Mouse (Mus musculus) embryonic facial prominence, embryonic 13.5 days (tissue): ENCODE measurements around the gene Tmem229a. TPM values are rescaled to one million over a fixed set of nuclear protein-coding genes. Genes with fewer than 3 reads are reported as not detected.

Experiments
- ATAC-seq: fragments of 200-750 bp; cut with Nextera tagmentation; 2 replicates; pipeline ENCODE4 v1.8.0; 2017; ENCODE audit warnings: low read depth; ENCODE audit not compliant: insufficient number of reproducible peaks, insufficient read depth, low FRiP score, low TSS enrichment
- H3K27ac ChIP-seq: fragments of 300-500 bp; sonication (generic); 2 replicates; pipeline ENCODE4 v1.5.1; 2015; ENCODE audit warnings: moderate library complexity, mild to moderate bottlenecking, inconsistent platforms
- H3K27me3 ChIP-seq: fragments of 300-500 bp; sonication (generic); 2 replicates; pipeline ENCODE4 v1.6.1; 2015; ENCODE audit warnings: mild to moderate bottlenecking, inconsistent platforms
- H3K36me3 ChIP-seq: fragments of 300-500 bp; sonication (generic); 2 replicates; pipeline ENCODE4 v1.6.1; 2015; ENCODE audit warnings: mild to moderate bottlenecking, inconsistent platforms
- H3K4me1 ChIP-seq: fragments of 300-500 bp; sonication (generic); 2 replicates; pipeline ENCODE4 v1.6.1; 2015; ENCODE audit warnings: inconsistent platforms
- H3K4me2 ChIP-seq: fragments of 300-500 bp; sonication (generic); 2 replicates; pipeline ENCODE4 v1.6.1; 2015; ENCODE audit warnings: moderate library complexity, mild to moderate bottlenecking, inconsistent platforms
- H3K4me3 ChIP-seq: fragments of 300-500 bp; sonication (generic); 2 replicates; pipeline ENCODE4 v1.5.1; 2015; ENCODE audit warnings: mild to moderate bottlenecking, inconsistent platforms
- H3K9ac ChIP-seq: fragments of 300-500 bp; sonication (generic); 2 replicates; pipeline ENCODE4 v1.6.1; 2015; ENCODE audit warnings: mild to moderate bottlenecking, inconsistent platforms
- H3K9me3 ChIP-seq: fragments of 300-500 bp; sonication (generic); 2 replicates; pipeline ENCODE4 v1.6.1; 2016; ENCODE audit warnings: inconsistent platforms
- WGBS: fragments of 180-500 bp; shearing (Covaris S2); methylation state at CpG from one replicate; pipeline ENCODE4 v1.1.7; 2015; ENCODE audit warnings: mixed read lengths; 5-methylcytosine and 5-hydroxymethylcytosine counted together
- polyA plus RNA-seq: library from polyadenylated mRNA; unstranded; fragments of >200 nt; fragmentation: Nextera tagmentation; extraction: Ambion mirVana; gene quantifications from 2 replicates; pipeline ENCODE4 v1.2.1, GENCODE M21; 2015

Gene Tmem229a
- polyA plus RNA-seq, 1 experiment from 2014 or later = 1.4 TPM

DNA sequence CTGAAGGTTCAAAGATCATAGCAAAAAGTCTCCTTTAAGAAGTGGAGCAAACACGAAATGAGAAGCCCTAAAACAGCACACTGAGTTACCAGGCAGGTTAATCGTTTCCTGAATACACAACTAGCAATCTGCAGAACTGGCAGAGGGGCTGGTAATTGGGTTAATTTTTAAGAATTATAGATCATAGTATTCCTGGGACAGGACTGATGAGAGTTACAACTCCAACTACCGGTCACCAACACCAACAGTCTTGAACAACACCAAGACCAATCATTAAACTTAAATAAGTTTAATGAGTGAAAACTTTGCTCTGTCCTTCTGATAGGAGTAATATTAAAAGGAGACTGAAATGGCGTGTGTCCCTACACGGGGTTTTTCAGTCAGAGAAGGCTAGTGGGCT is 3.8 kb downstream of the Tmem229a start:
- H3K9ac ChIP-seq = no peak overlapping the region
- no peaks in the 10 kb centered on the region for H3K9me3 ChIP-seq
- H3K4me3 ChIP-seq = no peak overlapping the region
- no peak overlapping the region for H3K27ac ChIP-seq
- H3K4me1 ChIP-seq = peaks cover 12% of the 10 kb centered on the region; the same call in 1 of the 2 replicates
- no peak overlapping the region for H3K4me2 ChIP-seq
- no peak for ATAC-seq
- 68% methylated on average over 5 of the region's 5 CpGs for WGBS
- H3K27me3 ChIP-seq = peaks cover 23% of the 10 kb centered on the region
- H3K36me3 ChIP-seq = no peaks in the 10 kb centered on the region

- Histone ChIP-seq H3K27me3 (peaks cover 23% of the 10 kb centered on the region), H3K9me3 (no peaks in the 10 kb centered on the region), H3K27ac (no peak overlapping the region), H3K4me1 (peaks cover 6% of the 10 kb centered on the region; the same call in 1 of the 2 replicates), H3K4me3 (no peak overlapping the region), H3K9ac (no peak overlapping the region), H3K4me2 (no peak overlapping the region), H3K36me3 (no peaks in the 10 kb centered on the region)
- no peak for ATAC-seq
- 83% methylated on average over 2 of the region's 2 CpGs for WGBS
Measured at GRCm38 (mm10) chr6:24950669-24951068, 5.4 kb downstream of the Tmem229a start.

DNA sequence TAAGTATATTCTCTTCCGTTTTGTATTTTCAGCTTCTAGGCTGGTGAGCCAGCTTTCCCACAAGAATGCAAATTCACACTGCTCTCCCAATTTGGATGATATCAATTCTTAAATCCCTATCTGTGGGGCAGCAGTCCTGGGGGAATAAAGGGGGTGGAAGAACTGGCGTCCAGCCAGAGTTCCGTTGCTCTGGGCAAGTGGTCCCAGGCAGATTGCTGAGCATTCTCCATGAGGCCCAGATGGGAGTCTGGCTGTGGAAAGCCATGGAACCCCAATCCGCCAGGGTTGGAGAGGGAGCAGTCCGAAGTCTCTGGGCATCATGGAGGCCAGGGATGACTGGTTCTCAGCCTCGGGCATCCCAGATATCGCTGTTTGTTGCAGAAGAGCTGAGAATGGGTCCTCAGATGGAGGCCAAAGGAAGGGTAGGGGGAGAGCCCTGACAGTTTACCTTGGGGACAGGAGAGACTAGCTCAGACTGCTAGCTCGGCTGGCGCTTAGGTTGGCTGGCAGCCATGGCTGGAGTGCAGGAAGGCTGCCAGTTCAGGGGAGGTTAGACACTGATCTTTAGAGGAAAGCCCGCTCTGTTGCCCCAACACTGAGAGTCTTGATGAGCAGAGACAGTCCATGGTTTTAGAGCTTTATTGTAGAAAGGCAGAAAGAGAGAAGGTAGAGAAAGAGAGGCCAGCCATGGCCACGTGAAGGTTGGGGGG is 30.9 kb downstream of the Tmem229a start:
- 90% methylated on average over 11 of the region's 11 CpGs for WGBS
- no peak for ATAC-seq
- no peak overlapping the region for H3K4me3 ChIP-seq
- no peaks in the 10 kb centered on the region for H3K9me3 ChIP-seq
- H3K9ac ChIP-seq = no peak overlapping the region
- H3K27me3 ChIP-seq = no peaks in the 10 kb centered on the region
- no peaks in the 10 kb centered on the region for H3K4me1 ChIP-seq
- H3K27ac ChIP-seq = no peak overlapping the region
- H3K4me2 ChIP-seq = no peak overlapping the region
- H3K36me3 ChIP-seq = no peaks in the 10 kb centered on the region

DNA sequence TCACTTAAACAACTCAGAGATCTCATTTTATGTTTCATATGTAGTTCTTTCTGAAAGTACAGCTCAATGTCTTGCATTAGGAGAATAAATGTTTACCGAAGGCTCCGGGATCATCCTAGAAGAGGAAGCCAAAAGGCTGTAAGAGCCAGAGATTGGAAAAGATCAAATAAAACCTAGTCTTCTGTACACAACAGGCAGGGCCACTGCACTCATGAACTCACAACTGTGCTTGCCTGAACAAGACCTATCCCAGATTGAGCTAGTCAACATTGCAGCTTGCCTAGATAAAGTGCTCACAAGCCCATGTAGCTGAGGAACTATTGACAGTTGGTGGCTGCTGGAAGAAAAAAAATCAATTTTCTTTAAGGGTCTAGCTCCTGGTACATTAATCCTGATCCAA is 42.5 kb downstream of the Tmem229a start:
- Histone ChIP-seq H3K27me3 (no peaks in the 10 kb centered on the region), H3K4me3 (no peak overlapping the region), H3K27ac (no peak overlapping the region), H3K36me3 (no peaks in the 10 kb centered on the region), H3K4me1 (no peaks in the 10 kb centered on the region), H3K9me3 (no peaks in the 10 kb centered on the region), H3K9ac (no peak overlapping the region), H3K4me2 (no peak overlapping the region)
- no peak for ATAC-seq
- 84% methylated on average over 2 of the region's 2 CpGs for WGBS

DNA sequence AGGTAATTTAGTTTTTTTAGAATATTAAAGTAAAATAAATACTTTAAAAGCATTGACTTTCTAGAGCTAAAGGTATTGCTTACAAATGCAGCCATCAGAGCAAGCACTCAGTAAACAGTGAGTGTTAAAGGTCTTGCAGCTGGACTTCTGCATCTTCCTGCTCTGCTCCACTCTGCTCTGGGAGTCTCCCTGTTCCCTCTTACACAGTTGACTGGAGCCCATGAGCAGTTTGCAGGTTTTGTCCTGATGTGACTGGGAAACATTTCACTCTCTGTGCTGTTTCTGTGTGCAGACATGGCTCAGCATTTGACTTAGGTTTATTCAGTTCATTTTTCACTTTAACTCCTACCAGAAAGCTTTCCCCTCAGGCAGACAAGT is 45.4 kb downstream of the Tmem229a start:
- Histone ChIP-seq H3K4me2 (no peak overlapping the region), H3K4me1 (no peaks in the 10 kb centered on the region), H3K36me3 (no peaks in the 10 kb centered on the region), H3K4me3 (no peak overlapping the region), H3K27me3 (no peaks in the 10 kb centered on the region), H3K9ac (no peak overlapping the region), H3K9me3 (no peaks in the 10 kb centered on the region), H3K27ac (no peak overlapping the region)
- no peak for ATAC-seq

- ATAC-seq = no peak
- Histone ChIP-seq H3K9ac (no peak overlapping the region), H3K9me3 (no peaks in the 10 kb centered on the region), H3K27ac (no peak overlapping the region), H3K36me3 (no peaks in the 10 kb centered on the region), H3K27me3 (no peaks in the 10 kb centered on the region), H3K4me1 (no peaks in the 10 kb centered on the region), H3K4me2 (no peak overlapping the region), H3K4me3 (no peak overlapping the region)
- 55% methylated on average over 2 of the region's 2 CpGs for WGBS
Measured at GRCm38 (mm10) chr6:24910016-24910727, 45.9 kb downstream of the Tmem229a start.

DNA sequence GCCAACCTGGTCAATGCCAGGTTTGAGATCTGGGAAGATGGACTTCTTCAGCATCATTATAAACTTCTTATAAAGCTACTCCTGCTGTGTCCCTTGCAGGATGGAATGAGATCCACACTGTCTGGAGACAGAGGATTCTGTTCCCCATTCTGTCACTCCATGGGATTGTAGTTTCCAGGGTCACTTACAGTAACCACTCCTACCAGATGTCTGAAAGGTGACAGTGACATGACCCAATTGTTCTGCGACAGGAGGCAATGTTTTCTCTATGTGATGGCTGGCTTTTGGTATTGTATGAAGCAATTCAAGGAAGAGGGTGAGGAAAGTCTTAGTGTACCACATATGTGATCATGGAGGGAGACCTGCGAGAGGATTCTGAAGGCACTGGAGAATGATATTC is 48.3 kb downstream of the Tmem229a start:
- no peak for ATAC-seq
- 88% methylated on average over 2 of the region's 2 CpGs for WGBS
- no peaks in the 10 kb centered on the region for H3K36me3 ChIP-seq
- H3K4me2 ChIP-seq = no peak overlapping the region
- H3K9me3 ChIP-seq = no peaks in the 10 kb centered on the region
- no peak overlapping the region for H3K4me3 ChIP-seq
- no peaks in the 10 kb centered on the region for H3K27me3 ChIP-seq
- H3K4me1 ChIP-seq = no peaks in the 10 kb centered on the region
- H3K27ac ChIP-seq = no peak overlapping the region
- no peak overlapping the region for H3K9ac ChIP-seq

DNA sequence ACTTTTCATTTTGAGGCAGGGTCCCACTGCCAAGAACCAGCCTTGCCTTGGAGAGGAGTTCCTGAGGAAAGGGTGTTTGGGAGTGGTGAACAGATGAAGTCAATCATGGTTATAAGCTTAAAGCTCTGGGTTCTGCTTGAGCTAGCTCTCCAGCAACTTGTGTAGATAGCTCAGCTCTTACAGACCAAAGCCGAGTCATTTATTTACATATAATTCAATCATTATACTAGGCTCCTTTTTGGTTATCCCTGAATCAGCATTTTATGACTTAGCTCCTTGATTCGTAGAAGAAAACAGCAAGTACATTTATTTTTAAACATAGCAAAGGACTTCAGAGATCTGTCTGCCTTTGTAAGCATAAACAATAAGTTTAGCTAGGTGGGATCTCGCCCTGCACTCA is 51.0 kb downstream of the Tmem229a start:
- no peak overlapping the region for H3K9ac ChIP-seq
- H3K9me3 ChIP-seq = no peaks in the 10 kb centered on the region
- no peaks in the 10 kb centered on the region for H3K36me3 ChIP-seq
- no peak overlapping the region for H3K4me2 ChIP-seq
- no peaks in the 10 kb centered on the region for H3K4me1 ChIP-seq
- ATAC-seq = no peak
- H3K4me3 ChIP-seq = no peak overlapping the region
- 85% methylated on average over 3 of the region's 3 CpGs for WGBS
- H3K27me3 ChIP-seq = no peaks in the 10 kb centered on the region
- H3K27ac ChIP-seq = no peak overlapping the region

Other genes with a start within 250 kb of the Tmem229a start
- not detected in 2 replicates for gene Hyal6, start 223.1 kb downstream of the Tmem229a start, polyA plus RNA-seq
- not detected in 2 replicates for gene Hyal4, start 208.0 kb downstream of the Tmem229a start, polyA plus RNA-seq
- gene Spam1, start 165.1 kb downstream of the Tmem229a start, polyA plus RNA-seq = not detected in 2 replicates
- gene Hyal5, start 98.3 kb downstream of the Tmem229a start, polyA plus RNA-seq = not detected in 2 replicates